Mouse (Mus musculus) forebrain, embryonic 14.5 days (tissue): ENCODE results near the gene Prss53. TPM values are rescaled to one million over a fixed set of nuclear protein-coding genes. Genes with fewer than 3 reads are reported as not detected.

ENCODE experiments used
- ATAC-seq: fragments of 200-750 bp; cut with Nextera tagmentation; 2 replicates; pipeline ENCODE4 v1.8.0; 2017; ENCODE audit warnings: mild to moderate bottlenecking, moderate library complexity
- DNase-seq: peaks from one replicate; pipeline ENCODE4 v3.0.0-alpha.2; 2015; ENCODE audit warnings: low spot score
- H3K27ac ChIP-seq: fragments of 300-500 bp; sonication (generic); 2 replicates; pipeline ENCODE4 v1.5.1; 2014; ENCODE audit warnings: low read depth, mild to moderate bottlenecking, control low read depth, low read length, moderate library complexity
- H3K27me3 ChIP-seq: fragments of 300-500 bp; sonication (generic); replicated peaks from 2 replicates; pipeline ENCODE4 v1.6.1; 2014; ENCODE audit warnings: low read length, control low read depth, mixed read lengths; ENCODE audit not compliant: control insufficient read depth, insufficient read depth
- H3K36me3 ChIP-seq: fragments of 300-500 bp; sonication (generic); 2 replicates; pipeline ENCODE4 v1.6.1; 2014; ENCODE audit warnings: low read length, control low read depth; ENCODE audit not compliant: control insufficient read depth, insufficient read depth
- H3K4me1 ChIP-seq: fragments of 300-500 bp; sonication (generic); 2 replicates; pipeline ENCODE4 v1.6.1; 2014; ENCODE audit warnings: antibody characterized with exemption, low read length, control low read depth; ENCODE audit not compliant: control insufficient read depth, insufficient read depth
- H3K4me2 ChIP-seq: fragments of 300-500 bp; sonication (generic); 2 replicates; pipeline ENCODE4 v1.6.1; 2014; ENCODE audit warnings: mild to moderate bottlenecking, control low read depth, low read length
- H3K4me3 ChIP-seq: fragments of 300-500 bp; sonication (generic); 2 replicates; pipeline ENCODE4 v1.5.1; 2014; ENCODE audit warnings: low read depth, low read length, control low read depth
- H3K9ac ChIP-seq: fragments of 300-500 bp; sonication (generic); 2 replicates; pipeline ENCODE4 v1.6.1; 2014; ENCODE audit warnings: mild to moderate bottlenecking, low read length, control low read depth, moderate library complexity
- H3K9me3 ChIP-seq: fragments of 300-500 bp; sonication (generic); replicated peaks from 2 replicates; pipeline ENCODE4 v1.6.1; 2016; ENCODE audit warnings: low read length, control low read depth, mixed read lengths; ENCODE audit not compliant: control insufficient read depth
- WGBS: fragments of 180-500 bp; shearing (Covaris S2); extraction: QIAGEN DNeasy Blood & Tissue Kit; methylation state at CpG from one replicate; pipeline ENCODE4 v1.1.7; 2014; 5-methylcytosine and 5-hydroxymethylcytosine counted together
- polyA plus RNA-seq: library from polyadenylated mRNA; unstranded; fragments of >200 nt; fragmentation: Nextera tagmentation; extraction: Ambion mirVana; gene quantifications from 2 replicates; pipeline ENCODE4 v1.2.1, GENCODE M21; 2014

Gene Prss53
- polyA plus RNA-seq, 1 experiment from 2014 or later = 0.61 TPM

DNA sequence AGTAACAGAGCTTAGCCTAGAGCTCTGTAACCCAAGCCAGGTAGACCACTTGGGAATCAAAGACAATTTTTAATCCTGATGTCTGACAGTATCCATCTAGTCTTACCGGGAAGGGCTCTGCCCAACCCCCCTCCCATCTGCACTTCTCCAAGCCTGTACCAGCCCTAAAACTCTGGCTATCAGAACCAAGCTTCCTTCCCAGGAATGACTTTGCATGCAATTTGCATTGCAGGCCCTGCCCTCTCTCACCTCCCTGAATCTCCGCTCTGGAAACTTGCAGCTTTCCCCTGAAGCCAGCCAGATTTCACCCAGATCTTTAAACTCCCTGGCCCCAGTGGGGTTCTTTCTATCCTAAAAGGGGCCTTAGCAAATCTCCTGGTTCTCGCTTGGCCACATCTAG lies 3.0 kb downstream of the Prss53 start:
- no peak overlapping the region for H3K27ac ChIP-seq
- H3K9ac ChIP-seq = no peak overlapping the region
- no peaks in the 10 kb centered on the region for H3K9me3 ChIP-seq
- WGBS = 91% methylated on average over 3 of the region's 3 CpGs
- no peak overlapping the region for H3K4me2 ChIP-seq
- H3K27me3 ChIP-seq = no peaks in the 10 kb centered on the region
- ATAC-seq (no peak), DNase-seq (no peak)
- H3K4me1 ChIP-seq = peaks cover 2% of the 10 kb centered on the region; the same call in 1 of the 2 replicates
- H3K4me3 ChIP-seq = no peak overlapping the region
- H3K36me3 ChIP-seq = peaks cover 87% of the 10 kb centered on the region

DNA sequence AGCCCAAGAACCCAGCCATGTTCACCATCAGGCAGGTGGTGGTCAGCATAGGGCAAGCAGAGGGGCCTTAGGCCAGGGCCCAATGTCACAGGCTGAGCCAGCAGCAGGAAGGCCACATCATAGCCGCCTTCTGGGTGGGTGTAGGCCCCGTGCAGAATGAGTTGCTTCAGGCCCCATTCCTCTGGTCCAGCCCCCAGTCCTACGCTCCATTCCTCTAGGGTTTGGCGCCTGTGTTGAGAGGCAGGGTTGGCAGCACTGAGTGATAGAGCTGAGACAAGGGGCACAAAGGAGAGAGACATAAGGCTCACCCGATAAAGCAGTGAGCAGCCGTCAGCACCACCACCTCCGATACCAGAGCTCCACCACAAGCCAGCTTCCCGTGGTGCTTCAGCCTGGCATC lies 3.6 kb downstream of the Prss53 start:
- H3K4me2 ChIP-seq = no peak overlapping the region
- DNase-seq (no peak), ATAC-seq (no peak)
- H3K4me1 ChIP-seq = peaks cover 2% of the 10 kb centered on the region; the same call in 1 of the 2 replicates
- H3K4me3 ChIP-seq = no peak overlapping the region
- H3K9ac ChIP-seq = no peak overlapping the region
- no peaks in the 10 kb centered on the region for H3K27me3 ChIP-seq
- H3K27ac ChIP-seq = no peak overlapping the region
- H3K36me3 ChIP-seq = peaks cover 88% of the 10 kb centered on the region
- H3K9me3 ChIP-seq = no peaks in the 10 kb centered on the region
- WGBS = 80% methylated on average over 8 of the region's 8 CpGs

DNA sequence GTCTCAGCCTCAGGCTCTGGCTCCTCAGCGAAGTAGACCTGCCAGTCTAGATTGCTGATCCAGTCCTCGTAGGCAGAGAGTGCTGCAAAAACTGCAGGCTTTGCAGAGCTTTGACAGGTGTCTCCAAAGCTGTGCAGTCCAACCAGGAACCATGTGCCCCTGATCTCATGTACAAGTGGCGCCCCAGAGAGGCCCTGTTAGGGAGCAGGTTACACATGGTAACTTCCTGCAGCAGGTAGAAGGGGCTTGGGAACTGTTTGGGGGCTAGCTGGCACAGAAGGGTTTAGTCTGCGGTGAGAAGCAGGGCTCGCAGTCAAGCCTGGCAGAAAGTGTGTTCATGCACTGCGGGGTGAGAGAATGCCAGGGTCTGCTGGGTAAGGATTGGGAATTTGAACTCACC lies 4.2 kb downstream of the Prss53 start:
- Histone ChIP-seq H3K4me2 (no peak overlapping the region), H3K9me3 (no peaks in the 10 kb centered on the region), H3K27me3 (no peaks in the 10 kb centered on the region), H3K27ac (no peak overlapping the region), H3K4me1 (peaks cover 2% of the 10 kb centered on the region; the same call in 1 of the 2 replicates), H3K9ac (no peak overlapping the region), H3K4me3 (no peak overlapping the region), H3K36me3 (peaks cover 95% of the 10 kb centered on the region)
- DNase-seq (no peak), ATAC-seq (no peak)
- 93% methylated on average over 6 of the region's 6 CpGs for WGBS

DNA sequence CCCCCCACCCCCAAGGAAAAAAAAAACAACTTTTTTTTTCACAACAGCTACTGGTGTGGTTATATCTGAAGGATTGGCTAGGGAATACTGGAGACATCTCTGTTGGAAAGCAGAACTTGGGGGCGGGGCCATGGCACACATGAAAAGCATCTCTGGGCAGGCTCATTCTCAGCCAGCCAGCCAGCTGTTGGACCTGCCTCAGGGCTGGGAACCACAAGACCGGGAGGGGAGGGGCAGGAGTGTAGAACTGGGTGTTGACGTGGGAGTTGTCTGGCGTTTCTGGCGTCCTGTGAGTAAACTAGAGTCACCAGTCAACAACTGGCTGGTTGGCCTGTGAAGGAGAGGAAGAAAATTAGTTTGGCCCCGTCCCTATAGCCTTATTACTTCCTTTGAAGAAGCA lies 4.8 kb downstream of the Prss53 start:
- ATAC-seq (no peak), DNase-seq (no peak)
- Histone ChIP-seq H3K4me3 (no peak overlapping the region), H3K36me3 (peaks cover 98% of the 10 kb centered on the region), H3K9me3 (no peaks in the 10 kb centered on the region), H3K27ac (no peak overlapping the region), H3K9ac (no peak overlapping the region), H3K27me3 (no peaks in the 10 kb centered on the region), H3K4me1 (peaks cover 2% of the 10 kb centered on the region; the same call in 1 of the 2 replicates), H3K4me2 (no peak overlapping the region)
- 78% methylated on average over 6 of the region's 6 CpGs for WGBS

DNA sequence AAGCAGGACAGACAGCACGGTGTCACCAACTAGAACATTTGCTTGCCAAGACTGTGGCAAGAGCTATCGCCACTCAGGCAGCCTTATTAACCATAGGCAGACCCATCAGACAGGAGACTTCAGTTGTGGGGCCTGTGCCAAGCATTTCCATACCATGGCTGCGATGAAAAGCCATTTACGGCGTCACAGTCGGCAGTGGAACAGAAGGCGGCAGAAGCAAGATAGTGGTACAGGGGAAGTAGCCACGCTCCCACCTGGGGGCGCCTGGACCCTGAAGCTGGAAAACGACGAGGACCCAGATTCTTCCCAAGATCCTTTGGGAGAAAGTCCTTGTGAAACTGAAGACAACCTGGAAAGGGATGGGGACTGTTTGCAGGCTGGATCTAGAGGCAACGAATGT lies 10.3 kb downstream of the Prss53 start:
- H3K9me3 ChIP-seq = no peaks in the 10 kb centered on the region
- no peak overlapping the region for H3K4me2 ChIP-seq
- peaks cover 9% of the 10 kb centered on the region for H3K4me1 ChIP-seq
- ATAC-seq (no peak), DNase-seq (no peak)
- H3K36me3 ChIP-seq = peaks cover 76% of the 10 kb centered on the region
- WGBS = 89% methylated on average over 12 of the region's 12 CpGs
- no peak overlapping the region for H3K27ac ChIP-seq
- H3K4me3 ChIP-seq = no peak overlapping the region
- no peak overlapping the region for H3K9ac ChIP-seq
- no peaks in the 10 kb centered on the region for H3K27me3 ChIP-seq

DNA sequence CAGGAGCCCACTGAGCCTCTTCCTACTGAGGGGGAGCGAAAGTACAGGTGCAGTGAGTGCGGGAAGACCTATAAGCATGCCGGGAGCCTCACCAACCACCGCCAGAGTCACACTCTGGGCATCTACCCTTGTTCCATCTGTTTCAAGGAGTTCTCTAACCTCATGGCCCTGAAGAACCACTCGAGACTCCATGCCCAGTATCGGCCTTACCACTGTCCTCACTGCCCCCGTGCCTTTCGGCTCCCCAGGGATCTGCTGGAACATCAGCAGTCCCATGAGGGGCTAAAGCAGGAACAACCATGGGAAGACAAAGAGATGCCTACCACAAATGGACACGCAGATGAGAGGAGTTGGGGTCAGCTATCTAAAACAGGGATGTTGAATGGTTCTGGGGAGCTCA lies 11.5 kb downstream of the Prss53 start:
- Histone ChIP-seq H3K9me3 (no peaks in the 10 kb centered on the region), H3K27me3 (no peaks in the 10 kb centered on the region), H3K4me3 (no peak overlapping the region), H3K36me3 (peaks cover 65% of the 10 kb centered on the region), H3K4me2 (no peak overlapping the region), H3K27ac (no peak overlapping the region), H3K9ac (no peak overlapping the region), H3K4me1 (peaks cover 13% of the 10 kb centered on the region)
- ATAC-seq (no peak), DNase-seq (no peak)
- WGBS = 97% methylated on average over 9 of the region's 9 CpGs

DNA sequence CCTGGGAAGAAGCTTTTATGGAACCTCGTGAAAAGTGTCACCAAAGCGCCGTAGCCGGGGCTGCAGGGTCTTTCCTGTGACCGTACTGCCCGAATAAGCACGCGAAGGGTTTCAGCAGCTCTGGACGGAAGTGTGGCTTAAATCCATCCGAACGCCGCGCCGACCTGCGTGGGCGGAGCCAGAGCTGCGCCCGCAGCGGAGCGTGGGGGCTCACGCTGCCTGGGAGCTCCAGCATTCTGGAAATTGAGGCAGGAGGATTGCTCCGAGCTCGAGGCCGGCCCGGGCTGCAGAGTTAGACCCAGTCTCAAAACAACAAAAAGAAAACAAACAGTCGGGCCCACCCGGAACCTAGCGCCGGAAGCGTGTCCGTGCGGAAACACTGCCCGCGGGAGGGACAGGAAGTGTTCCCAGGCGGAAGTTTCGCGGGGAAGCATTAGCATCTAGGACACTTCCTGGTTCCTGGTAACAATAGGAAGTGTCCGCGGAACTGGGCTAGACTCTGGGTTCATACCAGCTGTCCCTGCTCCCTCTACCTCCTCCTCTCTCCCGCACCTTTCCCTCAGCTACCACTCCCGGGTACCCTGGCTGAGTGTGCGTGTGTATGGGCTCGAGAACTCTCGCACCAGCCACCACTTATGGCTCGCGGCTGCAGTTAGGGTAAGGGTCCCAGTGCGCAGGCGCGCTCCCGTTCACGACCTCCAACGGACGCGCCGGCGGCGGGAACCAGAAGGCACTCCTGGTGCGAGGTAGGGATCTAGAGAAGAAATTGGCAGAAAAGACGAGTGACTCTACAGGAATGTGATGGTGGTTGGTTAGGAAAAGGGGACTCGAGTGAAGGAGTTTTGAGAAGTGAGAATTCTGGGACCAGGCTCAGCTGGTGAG lies 14.1 kb downstream of the Prss53 start, which contains the start of gene Zfp668:
Zfp668 (minus strand) TSS at position 362 of the 882 bp plus-strand sequence.
- Histone ChIP-seq H3K9ac (peak within 1 kb of the TSS; percentile 98), H3K4me3 (peak within 1 kb of the TSS; percentile 98), H3K4me1 (peaks cover 18% of the 10 kb centered on the region), H3K27me3 (no peaks in the 10 kb centered on the region), H3K27ac (peak within 1 kb of the TSS; percentile 100), H3K4me2 (peak within 1 kb of the TSS; percentile 94), H3K36me3 (peaks cover 50% of the 10 kb centered on the region), H3K9me3 (no peaks in the 10 kb centered on the region)
- peak; percentile 69 for ATAC-seq
- WGBS = under 1% methylated on average over 60 of the region's 60 CpGs
- DNase-seq = peak; percentile 97

DNA sequence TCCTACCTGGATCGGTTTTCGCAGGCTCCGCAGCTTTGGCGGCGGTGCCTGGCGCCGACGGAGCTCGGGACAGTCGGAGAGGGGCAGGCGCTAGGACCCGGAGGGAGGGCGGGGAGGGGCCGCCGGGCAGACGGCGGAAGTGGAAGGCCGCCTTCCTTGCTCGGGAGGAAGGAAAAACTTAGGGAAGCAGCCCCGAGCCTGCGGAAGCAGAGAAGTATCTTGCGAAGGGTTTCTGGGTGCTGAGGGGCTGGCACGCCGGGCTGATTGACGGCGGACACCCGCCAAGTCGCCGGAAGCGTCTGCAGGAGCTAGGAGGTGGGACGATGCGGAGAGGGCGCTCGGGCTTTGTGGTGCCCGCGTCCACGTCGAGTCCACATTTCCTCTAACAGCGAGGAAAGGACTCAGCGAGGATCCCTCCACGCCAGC lies 14.7 kb downstream of the Prss53 start, which contains the start of gene Zfp646:
Zfp646 (plus strand) TSS at position 181 of the 426 bp plus-strand sequence.
- DNase-seq (peak; percentile 93), ATAC-seq (peak; percentile 92)
- Histone ChIP-seq H3K4me2 (peak within 1 kb of the TSS; percentile 94), H3K9me3 (no peaks in the 10 kb centered on the region), H3K4me1 (peaks cover 18% of the 10 kb centered on the region), H3K4me3 (peak within 1 kb of the TSS; percentile 98), H3K27me3 (no peaks in the 10 kb centered on the region), H3K27ac (peak within 1 kb of the TSS; percentile 100), H3K9ac (peak within 1 kb of the TSS; percentile 98), H3K36me3 (peaks cover 48% of the 10 kb centered on the region)
- under 1% methylated on average over 40 of the region's 41 CpGs for WGBS

DNA sequence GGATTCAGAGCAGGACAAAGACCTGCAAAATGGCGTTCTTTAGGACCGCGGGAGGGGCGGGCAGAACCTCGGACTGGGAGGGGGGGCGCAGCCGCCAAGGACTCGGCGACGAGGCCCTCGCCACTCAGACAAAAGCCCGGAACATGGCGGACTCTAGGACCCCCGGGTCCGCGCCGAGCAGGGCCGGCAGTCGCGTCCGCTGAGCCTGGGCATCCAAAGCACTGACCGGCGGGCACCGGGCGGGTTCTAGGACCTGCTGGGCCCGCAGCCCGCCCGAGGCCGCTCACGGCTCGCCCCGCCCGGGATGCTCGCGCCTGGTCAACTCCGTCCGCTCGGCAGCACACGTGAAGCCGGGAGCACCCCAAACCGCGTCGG lies 15.2 kb downstream of the Prss53 start:
- Histone ChIP-seq H3K9me3 (no peaks in the 10 kb centered on the region), H3K4me1 (peaks cover 18% of the 10 kb centered on the region), H3K9ac (peak overlapping the region; percentile 98), H3K27ac (peak overlapping the region; percentile 100), H3K4me2 (peak overlapping the region; percentile 94), H3K27me3 (no peaks in the 10 kb centered on the region), H3K36me3 (peaks cover 46% of the 10 kb centered on the region), H3K4me3 (peak overlapping the region; percentile 98)
- peak; percentile 93 for ATAC-seq
- WGBS = under 1% methylated on average over 42 of the region's 43 CpGs
- DNase-seq = peak; percentile 98
